Mouse (Mus musculus) spleen, adult 2 months (tissue): ENCODE measurements around the gene Nelfe.
"Not testable (repeated sequence)": the region's sequence is repeated elsewhere in the genome, so short reads cannot be mapped to it uniquely, and the experiment has no call there.

Source experiments
- CTCF ChIP-seq: fragments of 200-500 bp; IDR thresholded peaks from 2 replicates; pipeline ENCODE4 v1.5.1; 2011; ENCODE audit warnings: mild to moderate bottlenecking, inconsistent platforms; ENCODE audit not compliant: insufficient read depth, insufficient read length, insufficient replicate concordance; ENCODE audit errors: extremely low read depth
- POLR2A ChIP-seq: fragments of 200-500 bp; IDR thresholded peaks from 2 replicates; pipeline ENCODE4 v1.6.1; 2011; ENCODE audit warnings: low read depth, low read length, inconsistent platforms

- not testable (repeated sequence) for TF ChIP-seq POLR2A, CTCF
Measured at GRCm38 (mm10) chr17:34803367-34803766, 46.8 kb upstream of the Nelfe start.
